Mouse (Mus musculus) brain, adult 2 months (tissue): ENCODE data around the gene Gins3.

ENCODE experiments used
- DNase-seq: peaks from one replicate; pipeline ENCODE4 v3.0.0; 2011; ENCODE audit warnings: low read depth, low spot score

Gene Gins3

DNA sequence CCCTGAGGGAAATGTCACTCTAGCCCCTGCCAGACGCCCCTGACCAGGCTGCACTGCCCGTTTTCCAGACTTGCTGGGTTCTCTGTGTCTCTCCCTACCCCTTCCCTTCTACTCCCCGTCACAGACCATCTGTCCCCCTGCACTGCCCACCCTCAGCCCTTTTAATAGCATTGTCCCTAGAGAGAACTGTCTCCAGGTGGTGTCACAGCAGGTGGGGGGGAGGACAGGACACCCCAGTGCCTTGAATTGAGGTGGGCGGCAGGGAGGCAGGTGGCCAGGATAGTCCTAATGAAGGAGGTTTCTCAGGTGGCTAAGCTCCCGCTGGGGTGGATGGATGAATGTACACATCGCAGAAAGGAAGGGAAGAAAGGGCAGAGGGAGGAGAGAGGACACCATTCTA is 61.4 kb downstream of the Gins3 start:
- peak; percentile 85 for DNase-seq
